Mouse (Mus musculus): Measurements from ENCODE around the gene Ctns. TPM values are rescaled to one million over a fixed set of nuclear protein-coding genes. Genes with fewer than 3 reads are reported as not detected.
A peak's percentile ranks its signal among the peaks of the same experiment; 100 is the strongest.

The Ctns gene
- total and polyA plus RNA-seq, 2 experiments from 2014 or later = 13.3 to 21.5 TPM

DNA sequence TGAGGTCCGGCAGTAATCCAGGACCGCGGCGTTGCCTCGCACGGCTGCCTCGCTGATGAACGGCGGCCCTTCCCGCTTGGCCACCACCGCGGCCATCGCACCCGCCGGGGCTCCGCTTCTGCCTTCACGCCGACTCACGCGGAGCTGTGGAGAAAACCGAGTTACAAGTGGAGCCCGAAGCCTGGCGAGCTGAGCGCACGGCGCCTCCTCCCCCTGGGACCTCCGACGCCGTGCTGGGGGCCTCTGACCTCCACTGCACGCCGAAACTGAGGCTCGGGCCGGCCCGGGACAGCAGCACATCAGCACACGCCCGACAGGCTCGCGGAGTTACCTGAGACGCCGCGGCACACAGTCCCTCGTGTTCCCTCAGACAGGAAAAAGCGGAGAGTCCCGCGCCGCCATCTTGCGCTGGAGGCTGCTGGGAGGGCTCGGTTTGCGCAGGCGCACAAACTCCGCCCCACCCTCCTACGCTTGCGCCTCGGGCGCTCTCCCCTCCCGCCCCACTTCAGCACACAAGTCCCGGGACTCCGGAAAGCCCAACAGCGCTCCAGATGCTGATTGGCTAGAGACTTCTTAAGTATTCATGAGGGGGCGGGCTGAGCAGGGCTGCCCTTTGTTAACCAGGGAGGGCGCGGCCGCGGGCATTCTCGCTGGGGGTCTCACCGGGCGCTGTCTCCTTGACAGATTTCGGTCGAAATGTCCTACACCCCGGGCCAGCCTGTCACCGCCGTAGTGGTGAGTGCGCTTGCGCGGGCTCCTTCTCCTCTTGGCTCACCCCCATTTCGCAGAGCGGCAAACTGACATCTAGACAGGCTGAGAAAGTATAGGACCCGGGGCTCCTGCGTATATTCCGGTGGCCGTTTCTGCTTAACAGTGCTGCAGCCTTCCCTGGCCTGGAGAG, 22.0 kb downstream of the Ctns start, which contains the start of the genes Emc6 and Tax1bp3:
Gene Emc6, minus strand, starts transcription at position 430 of the 901 bp plus-strand sequence.
Gene Tax1bp3, plus strand, starts transcription at position 476 of the 901 bp plus-strand sequence.
- DNase-seq (ENCODE audit: low spot score) (peak; percentile 99), ATAC-seq (ENCODE audit: low FRiP score) (peak; percentile 97)
- Histone ChIP-seq H3K27me3 (ENCODE audit: insufficient read depth, low read length) (no peaks in the 10 kb centered on the region), H3K4me3 (ENCODE audit: low read depth, low read length) (peak within 1 kb of the TSS; percentile 93), H3K4me1 (ENCODE audit: insufficient read depth, low read length) (no peaks in the 10 kb centered on the region), H3K36me3 (ENCODE audit: insufficient read depth, low read length) (0 out of 2 replicates have a peak, but pooled peaks cover 3% of the 10 kb centered on the region), H3K4me2 (ENCODE audit: low read depth, low read length, poor library complexity, severe bottlenecking) (peak within 1 kb of the TSS; percentile 74), H3K9me3 (ENCODE audit: low read length) (no peaks in the 10 kb centered on the region), H3K27ac (ENCODE audit: low read depth, low read length) (peak within 1 kb of the TSS; percentile 83), H3K9ac (replicated peaks; ENCODE audit: low read length, poor library complexity, severe bottlenecking) (peak within 1 kb of the TSS; percentile 86)
- WGBS = under 1% methylated on average over 80 of the region's 81 CpGs
- TF ChIP-seq CTCF (IDR thresholded peaks at IDR 0.05) = no peak; the same call in 1 of the 2 replicates

DNA sequence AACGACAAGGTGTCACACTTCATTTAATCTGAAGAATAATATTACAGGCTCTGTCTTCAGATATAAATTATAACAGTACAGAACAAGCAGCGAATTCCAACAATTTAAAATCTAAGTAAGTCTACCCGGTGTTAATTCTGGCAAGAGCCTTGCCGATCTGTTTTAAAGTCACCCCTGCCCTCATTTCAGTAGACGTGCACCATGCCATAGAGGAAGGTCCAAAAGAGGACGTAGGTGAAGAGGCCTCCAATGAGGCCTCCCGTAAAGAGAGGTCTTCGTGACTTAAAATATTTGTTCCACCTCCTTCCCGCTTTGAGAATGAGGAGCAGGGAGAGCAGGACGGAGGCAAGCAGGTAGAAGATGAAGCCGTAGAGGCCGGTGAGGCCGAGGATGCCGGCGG, 22.7 kb downstream of the Ctns start:
- no peak for TF ChIP-seq CTCF (IDR thresholded peaks at IDR 0.05)
- no peak for DNase-seq (ENCODE audit: low spot score)
- H3K27ac ChIP-seq (ENCODE audit: low read depth, low read length) = peak overlapping the region; percentile 83
- no peaks in the 10 kb centered on the region for H3K27me3 ChIP-seq (ENCODE audit: insufficient read depth, low read length)
- 2% methylated on average over 15 of the region's 15 CpGs for WGBS
- H3K4me1 ChIP-seq (ENCODE audit: insufficient read depth, low read length) = no peaks in the 10 kb centered on the region
- H3K9ac ChIP-seq (replicated peaks; ENCODE audit: low read length, poor library complexity, severe bottlenecking) = peak overlapping the region; percentile 86
- peak overlapping the region; percentile 74 for H3K4me2 ChIP-seq (ENCODE audit: low read depth, low read length, poor library complexity, severe bottlenecking)
- H3K36me3 ChIP-seq (ENCODE audit: insufficient read depth, low read length) = peaks cover 7% of the 10 kb centered on the region; the same call in 1 of the 2 replicates
- H3K9me3 ChIP-seq (ENCODE audit: low read length) = no peaks in the 10 kb centered on the region
- H3K4me3 ChIP-seq (ENCODE audit: low read depth, low read length) = peak overlapping the region; percentile 93
- no peak for ATAC-seq (ENCODE audit: low FRiP score)

DNA sequence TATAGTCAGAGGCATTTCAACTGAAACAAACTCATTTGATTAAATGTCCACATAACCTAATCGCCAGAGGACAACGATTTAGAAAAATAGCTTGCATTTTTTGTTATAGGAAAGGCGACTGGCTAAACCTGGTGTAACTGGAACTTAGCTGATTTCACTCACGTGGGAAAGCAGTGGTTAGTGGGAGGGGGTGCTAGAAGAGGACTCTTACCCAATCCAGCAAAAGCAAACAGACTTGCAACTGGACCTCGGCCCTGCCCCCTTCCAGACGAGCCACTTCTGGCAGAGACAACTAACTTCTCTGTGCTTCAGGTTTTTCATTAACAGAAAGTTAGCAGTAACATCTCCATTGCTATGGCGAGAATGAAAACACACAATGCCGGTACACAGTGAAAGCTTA, 23.2 kb downstream of the Ctns start:
- peaks cover 11% of the 10 kb centered on the region; the same call in 1 of the 2 replicates for H3K36me3 ChIP-seq (ENCODE audit: insufficient read depth, low read length)
- 50% methylated on average over 8 of the region's 8 CpGs for WGBS
- peak overlapping the region; percentile 86; the same call in 1 of the 2 replicates for H3K9ac ChIP-seq (replicated peaks; ENCODE audit: low read length, poor library complexity, severe bottlenecking)
- DNase-seq (ENCODE audit: low spot score) = no peak
- H3K4me3 ChIP-seq (ENCODE audit: low read depth, low read length) = peak overlapping the region; percentile 93
- H3K27me3 ChIP-seq (ENCODE audit: insufficient read depth, low read length) = no peaks in the 10 kb centered on the region
- H3K4me2 ChIP-seq (ENCODE audit: low read depth, low read length, poor library complexity, severe bottlenecking) = peak overlapping the region; percentile 74
- H3K9me3 ChIP-seq (ENCODE audit: low read length) = no peaks in the 10 kb centered on the region
- no peak for ATAC-seq (ENCODE audit: low FRiP score)
- H3K27ac ChIP-seq (ENCODE audit: low read depth, low read length) = no peak overlapping the region
- H3K4me1 ChIP-seq (ENCODE audit: insufficient read depth, low read length) = no peaks in the 10 kb centered on the region
- TF ChIP-seq CTCF (IDR thresholded peaks at IDR 0.05) = no peak

DNA sequence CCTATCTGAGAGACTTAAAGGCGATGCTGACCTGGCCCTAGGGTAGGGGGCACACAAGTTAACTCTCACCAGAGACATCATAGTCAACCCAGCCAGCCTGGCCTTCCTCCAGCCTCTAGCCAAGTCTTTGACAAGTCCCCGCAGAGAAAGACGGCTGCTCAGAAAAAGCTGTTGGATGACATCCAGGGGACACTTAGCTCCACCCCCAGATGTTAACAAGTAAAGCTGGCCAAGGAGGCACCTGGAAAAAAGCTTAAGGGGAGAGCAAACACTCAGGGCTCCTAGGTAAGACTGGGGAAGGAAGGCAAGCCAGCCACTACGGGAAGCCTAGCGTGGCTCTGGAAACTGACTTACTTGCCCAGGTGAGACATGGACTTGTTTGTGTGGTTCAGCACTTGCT, 26.7 kb downstream of the Ctns start:
- H3K4me3 ChIP-seq (ENCODE audit: low read depth, low read length) = no peak overlapping the region
- ATAC-seq (ENCODE audit: low FRiP score) = no peak
- no peak overlapping the region for H3K9ac ChIP-seq (replicated peaks; ENCODE audit: low read length, poor library complexity, severe bottlenecking)
- 73% methylated on average over 5 of the region's 5 CpGs for WGBS
- TF ChIP-seq CTCF (IDR thresholded peaks at IDR 0.05) = no peak
- DNase-seq (ENCODE audit: low spot score) = no peak
- H3K36me3 ChIP-seq (ENCODE audit: insufficient read depth, low read length) = peaks cover 11% of the 10 kb centered on the region; the same call in 1 of the 2 replicates
- no peak overlapping the region for H3K4me2 ChIP-seq (ENCODE audit: low read depth, low read length, poor library complexity, severe bottlenecking)
- no peak overlapping the region for H3K27ac ChIP-seq (ENCODE audit: low read depth, low read length)
- H3K27me3 ChIP-seq (ENCODE audit: insufficient read depth, low read length) = no peaks in the 10 kb centered on the region
- H3K9me3 ChIP-seq (ENCODE audit: low read length) = no peaks in the 10 kb centered on the region
- H3K4me1 ChIP-seq (ENCODE audit: insufficient read depth, low read length) = no peaks in the 10 kb centered on the region

DNA sequence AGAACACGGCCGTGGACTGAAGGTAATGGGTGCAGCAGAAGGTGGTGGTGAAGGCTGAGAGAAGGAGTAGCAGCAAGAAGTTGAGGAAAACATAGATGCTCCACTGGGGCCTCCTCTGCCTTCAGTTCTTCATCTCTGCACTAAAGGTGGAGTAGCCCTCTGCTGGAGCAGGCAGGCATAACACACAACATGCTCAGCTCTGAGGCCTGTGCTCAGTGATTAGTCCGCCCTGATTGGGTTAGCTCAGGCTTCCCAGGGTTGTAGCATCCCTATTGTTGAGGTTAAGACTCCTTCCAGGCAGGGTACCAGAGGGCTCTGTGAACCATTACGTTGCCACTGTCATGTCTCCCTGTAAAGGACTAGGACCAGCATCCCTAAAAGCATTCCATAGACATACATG, 29.6 kb downstream of the Ctns start:
- no peak overlapping the region for H3K4me3 ChIP-seq (ENCODE audit: low read depth, low read length)
- peaks cover 11% of the 10 kb centered on the region; the same call in 1 of the 2 replicates for H3K36me3 ChIP-seq (ENCODE audit: insufficient read depth, low read length)
- DNase-seq (ENCODE audit: low spot score) = peak; percentile 39
- H3K27me3 ChIP-seq (ENCODE audit: insufficient read depth, low read length) = no peaks in the 10 kb centered on the region
- H3K27ac ChIP-seq (ENCODE audit: low read depth, low read length) = no peak overlapping the region
- peak; percentile 50; the same call in 1 of the 2 replicates for ATAC-seq (ENCODE audit: low FRiP score)
- H3K9ac ChIP-seq (replicated peaks; ENCODE audit: low read length, poor library complexity, severe bottlenecking) = no peak overlapping the region
- H3K4me2 ChIP-seq (ENCODE audit: low read depth, low read length, poor library complexity, severe bottlenecking) = no peak overlapping the region
- H3K9me3 ChIP-seq (ENCODE audit: low read length) = no peaks in the 10 kb centered on the region
- TF ChIP-seq CTCF (IDR thresholded peaks at IDR 0.05) = peak; percentile 74
- no peaks in the 10 kb centered on the region for H3K4me1 ChIP-seq (ENCODE audit: insufficient read depth, low read length)
- 41% methylated on average over 4 of the region's 4 CpGs for WGBS

DNA sequence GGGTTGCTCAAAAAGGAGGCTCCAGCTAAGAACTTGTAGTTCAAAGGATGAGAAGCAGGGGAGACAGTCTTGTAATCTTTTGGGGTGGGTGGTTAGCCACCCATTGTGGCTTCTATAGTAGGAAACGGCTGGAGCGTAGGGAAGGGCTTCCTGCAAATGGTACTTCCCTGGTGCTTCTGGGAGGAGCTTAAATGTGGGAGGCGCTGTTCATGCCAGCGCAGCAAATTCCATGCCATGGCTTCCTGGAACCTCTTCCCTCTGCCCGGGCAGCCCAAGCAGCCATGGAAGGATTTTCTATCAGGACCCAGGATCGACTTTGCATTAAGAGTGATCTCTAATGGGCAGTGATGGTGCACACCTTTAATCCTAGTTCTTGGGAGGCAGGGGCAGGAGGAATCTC, 30.3 kb downstream of the Ctns start:
- H3K9ac ChIP-seq (replicated peaks; ENCODE audit: low read length, poor library complexity, severe bottlenecking) = no peak overlapping the region
- DNase-seq (ENCODE audit: low spot score) = no peak

More for the DNA sequence above, 30.3 kb downstream of the Ctns start:
- H3K27me3 ChIP-seq (ENCODE audit: insufficient read depth, low read length) = no peaks in the 10 kb centered on the region
- no peak overlapping the region for H3K4me2 ChIP-seq (ENCODE audit: low read depth, low read length, poor library complexity, severe bottlenecking)
- no peak overlapping the region for H3K27ac ChIP-seq (ENCODE audit: low read depth, low read length)
- H3K9me3 ChIP-seq (ENCODE audit: low read length) = no peaks in the 10 kb centered on the region
- H3K4me1 ChIP-seq (ENCODE audit: insufficient read depth, low read length) = no peaks in the 10 kb centered on the region
- WGBS = 80% methylated on average over 6 of the region's 6 CpGs
- peaks cover 8% of the 10 kb centered on the region; the same call in 1 of the 2 replicates for H3K36me3 ChIP-seq (ENCODE audit: insufficient read depth, low read length)
- TF ChIP-seq CTCF (IDR thresholded peaks at IDR 0.05) = no peak
- no peak overlapping the region for H3K4me3 ChIP-seq (ENCODE audit: low read depth, low read length)
- no peak for ATAC-seq (ENCODE audit: low FRiP score)
